Mouse (Mus musculus) mesoderm, embryonic 11.5 days (tissue): Measurements from ENCODE around the gene Cers6.

Experiments used
- DNase-seq: peaks from one replicate; pipeline ENCODE4 v3.0.0-alpha.2; 2012; ENCODE audit warnings: low read depth, low spot score

Cers6 gene

DNA sequence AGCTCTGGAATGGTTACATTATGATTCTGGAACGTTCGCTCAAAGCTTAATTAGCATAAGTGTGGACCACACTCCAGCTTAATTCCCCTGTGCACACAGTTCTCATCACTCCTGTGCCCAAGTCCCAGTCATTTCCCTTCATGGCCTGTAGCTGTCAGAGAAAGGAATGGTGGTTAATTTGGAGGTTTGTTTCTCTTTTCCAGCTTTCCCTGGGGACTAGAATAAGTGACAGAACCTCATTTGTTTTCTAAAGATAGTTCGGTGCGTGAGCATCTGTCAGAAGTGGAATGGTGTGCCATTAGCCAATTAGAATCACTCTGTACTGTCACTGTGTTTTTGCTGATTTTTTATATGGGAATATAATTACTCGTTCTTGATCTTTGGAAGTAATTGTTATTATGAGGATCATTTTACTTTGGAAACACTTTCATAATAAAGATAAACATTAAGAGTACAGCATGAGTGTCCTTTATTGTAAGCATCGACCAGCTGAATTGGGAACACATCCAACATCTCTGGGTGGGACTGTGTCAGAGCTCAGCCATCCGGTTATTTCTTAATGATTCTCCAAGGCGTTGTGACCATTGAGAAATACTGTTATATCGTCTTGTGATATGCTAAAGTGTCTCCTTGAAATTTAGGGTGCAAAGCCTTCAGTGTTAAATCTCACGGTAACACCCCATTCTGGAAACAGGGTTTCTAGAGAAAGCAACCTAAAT, 252.7 kb downstream of the Cers6 start:
- no peak for DNase-seq

DNA sequence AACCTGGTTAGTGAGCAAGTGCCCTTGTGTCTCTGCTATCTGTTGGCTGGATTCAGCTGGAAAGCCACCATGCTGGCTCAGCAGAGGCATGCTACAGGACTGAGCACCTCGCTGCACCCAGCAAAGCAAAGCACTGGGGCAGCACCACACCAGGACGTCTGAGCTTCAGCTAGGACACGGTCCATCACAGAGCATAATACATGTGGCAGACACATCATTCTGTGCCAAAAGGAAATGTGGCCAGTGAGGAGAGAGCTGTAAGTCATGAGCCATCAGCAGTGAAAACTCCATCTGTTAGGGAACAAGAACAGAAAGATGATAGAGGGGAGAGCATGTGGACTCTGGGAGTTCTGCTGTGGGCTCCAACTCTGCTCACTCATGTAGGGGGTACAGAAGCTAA, 254.7 kb downstream of the Cers6 start:
- no peak for DNase-seq

DNA sequence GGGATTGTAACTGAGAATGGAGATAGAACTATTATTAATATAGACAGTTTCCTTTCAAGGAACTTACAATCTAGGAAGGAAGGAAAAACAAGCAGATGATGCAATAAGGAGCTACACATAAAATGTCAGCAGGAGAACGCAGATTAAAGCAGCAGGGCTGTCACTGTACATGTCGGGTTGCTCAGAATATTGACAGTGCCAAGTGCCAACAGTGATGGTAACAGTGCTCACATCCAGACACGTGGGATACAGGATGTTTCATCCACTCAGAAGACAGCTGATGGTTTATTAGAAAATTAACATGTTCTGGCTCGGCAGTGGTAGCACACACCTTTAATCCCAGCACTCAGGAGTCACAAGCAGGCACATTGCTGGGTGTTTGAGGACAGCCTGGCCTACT, 255.5 kb downstream of the Cers6 start:
- no peak for DNase-seq

DNA sequence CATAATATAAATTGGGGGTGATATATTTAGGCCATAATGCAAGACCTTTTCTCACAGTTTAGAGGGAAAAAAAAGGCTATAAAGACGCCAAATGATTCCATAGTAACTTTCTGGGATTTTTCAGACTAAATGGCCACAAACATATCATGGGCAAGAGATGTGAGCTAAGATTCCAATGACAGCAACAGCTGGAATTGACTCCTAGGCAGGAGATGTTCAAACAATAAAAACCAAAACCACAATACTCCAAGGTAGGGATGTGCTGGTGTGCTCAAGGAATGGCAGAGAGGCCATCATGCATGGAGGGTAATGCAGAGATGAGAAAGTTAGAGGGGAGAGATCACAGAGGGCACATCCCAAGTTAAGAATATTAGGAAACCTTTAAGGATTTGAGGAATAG, 257.8 kb downstream of the Cers6 start:
- no peak for DNase-seq

- DNase-seq = peak; percentile 38
Observed at GRCm38 (mm10) chr2:69119718-69120117, 258.5 kb downstream of the Cers6 start.

DNA sequence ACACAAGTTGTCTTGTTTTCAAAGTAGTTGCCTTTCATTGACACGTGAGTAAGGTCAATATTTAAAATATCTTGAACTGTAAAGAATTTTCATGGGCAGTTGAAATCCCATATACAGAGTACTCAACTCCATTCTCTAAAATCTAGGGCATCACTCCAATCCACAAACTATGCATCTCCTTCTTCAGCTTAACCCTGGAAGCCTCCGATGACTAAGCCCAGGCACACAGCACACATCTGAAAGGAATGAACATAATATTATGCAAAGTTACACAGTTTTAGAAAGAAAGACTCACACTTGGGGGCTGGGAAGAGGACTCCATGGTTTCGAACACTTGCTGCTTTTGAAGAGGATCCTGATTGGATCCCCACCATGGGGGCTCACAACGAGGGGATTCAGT, 260.4 kb downstream of the Cers6 start:
- no peak for DNase-seq

DNA sequence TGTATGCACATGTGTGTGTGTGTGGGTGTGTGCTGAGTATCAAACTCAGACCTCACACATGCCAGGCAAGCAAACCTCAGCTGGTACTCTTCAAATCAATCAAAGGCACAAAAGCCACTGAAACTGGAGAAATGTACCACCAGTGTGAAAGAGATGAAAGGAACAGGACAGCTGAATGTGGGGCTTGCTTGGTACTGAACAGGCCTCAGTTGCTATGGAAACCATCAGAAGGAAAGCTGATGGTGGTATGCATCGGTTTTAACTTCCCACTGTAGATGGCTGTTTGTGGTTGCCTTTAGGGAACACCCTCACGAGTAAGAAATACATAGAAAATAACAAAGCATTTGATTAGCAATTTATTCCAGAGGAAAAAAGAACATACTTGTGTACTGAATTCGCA, 264.2 kb downstream of the Cers6 start:
- DNase-seq = peak; percentile 39

- no peak for DNase-seq
Observed at GRCm38 (mm10) chr2:69128321-69128720, 267.1 kb downstream of the Cers6 start.

DNA sequence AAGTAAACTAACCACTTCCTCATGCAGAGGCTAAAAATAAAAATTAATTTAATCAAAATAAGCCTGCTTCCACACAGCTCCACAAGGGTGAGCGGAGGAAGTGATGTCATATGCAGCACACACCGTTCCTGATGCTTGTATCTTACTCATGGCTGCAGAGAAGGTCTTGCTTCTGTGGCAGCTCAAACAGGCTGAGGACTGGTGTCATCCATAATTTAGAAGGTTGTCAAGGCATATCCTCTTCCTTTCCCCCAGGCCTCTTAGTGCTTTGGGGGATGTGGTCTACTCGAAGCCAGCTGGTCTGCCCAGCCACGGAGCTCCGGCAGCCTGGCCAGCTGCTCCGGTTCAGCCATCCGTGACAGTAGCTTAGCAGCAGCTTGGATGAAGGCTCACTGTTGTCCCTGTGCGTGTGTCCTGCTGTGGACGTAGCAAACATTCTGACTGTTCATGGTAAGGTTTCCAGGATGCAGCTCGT, 267.7 kb downstream of the Cers6 start:
- DNase-seq = peak; percentile 75

GRCm38 (mm10) chr2:69129425-69130210, 268.4 kb downstream of the Cers6 start:
- peak; percentile 17 for DNase-seq

GRCm38 (mm10) chr2:69132046-69132445, 270.8 kb downstream of the Cers6 start:
- no peak for DNase-seq

DNA sequence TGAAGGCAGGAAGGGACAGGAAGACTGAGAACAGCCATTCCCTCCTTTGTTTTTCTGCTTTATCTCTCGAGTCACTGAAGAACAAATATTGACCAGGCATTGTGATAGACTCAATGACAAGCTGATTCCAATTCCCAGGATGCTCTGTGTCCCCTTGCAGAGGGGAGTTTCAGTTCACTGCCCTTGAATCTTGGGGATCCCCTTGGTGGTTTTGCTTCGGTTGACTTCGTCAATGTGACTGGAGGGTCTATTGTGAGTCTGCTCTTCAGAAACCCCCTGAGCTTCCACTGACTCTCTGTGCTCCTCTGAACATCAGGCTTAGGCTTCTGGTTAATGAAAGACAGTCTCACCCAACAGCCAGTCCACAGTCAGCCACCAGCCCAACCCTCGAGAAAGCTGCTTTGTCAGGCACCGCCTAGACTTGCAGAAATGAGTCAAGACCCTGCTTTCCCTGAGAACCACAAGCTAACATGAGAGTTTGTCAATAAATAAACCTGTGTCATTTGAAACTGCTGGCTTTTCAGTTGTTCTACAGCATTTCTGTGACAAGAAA, 271.3 kb downstream of the Cers6 start:
- DNase-seq = no peak

- peak; percentile 13 for DNase-seq
Observed at GRCm38 (mm10) chr2:69134186-69134585, 272.9 kb downstream of the Cers6 start.

GRCm38 (mm10) chr2:69134937-69135336, 273.7 kb downstream of the Cers6 start:
- DNase-seq = no peak

DNA sequence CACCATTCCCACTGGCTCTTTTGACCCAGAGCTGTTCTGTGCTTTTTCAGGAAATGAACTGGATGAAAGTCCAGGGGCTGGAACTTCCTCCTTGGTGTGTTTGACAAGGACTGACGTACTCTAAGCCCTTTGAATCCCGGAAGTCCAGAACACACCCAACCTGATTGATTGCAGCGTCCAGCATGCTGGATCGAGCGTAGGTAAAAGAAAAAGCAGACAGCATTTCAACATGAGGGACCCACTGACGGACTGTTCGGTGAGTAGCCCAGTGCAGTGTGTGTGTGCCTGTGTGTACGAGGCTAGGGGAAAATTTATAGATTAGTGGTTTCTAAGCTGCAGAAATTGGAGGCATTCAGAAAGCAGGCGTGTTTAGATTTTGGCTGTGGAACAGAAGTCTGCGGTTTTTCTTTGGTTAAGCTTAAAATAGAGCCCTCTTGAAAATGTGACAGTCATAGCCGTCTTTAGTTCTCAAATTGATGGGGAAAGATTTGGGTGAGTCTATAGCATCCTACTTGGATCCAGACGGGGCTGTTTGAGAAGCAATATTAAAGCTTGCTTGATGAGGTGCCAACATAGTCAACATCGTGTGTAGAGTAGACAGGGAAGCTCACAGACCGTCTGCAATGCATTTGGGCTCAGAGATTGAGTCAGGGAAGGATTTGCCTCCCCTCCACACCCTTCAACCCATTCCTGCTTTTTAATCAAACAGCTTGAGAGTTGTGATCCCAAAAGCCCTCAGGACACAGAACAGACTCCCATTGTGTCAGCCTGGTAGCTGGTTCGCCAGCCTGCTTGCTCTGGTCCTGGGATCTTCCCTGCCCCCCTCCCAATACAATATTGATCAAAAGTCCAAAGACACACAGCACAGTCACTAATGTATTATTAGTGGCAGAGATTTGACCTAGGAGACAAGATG, 274.7 kb downstream of the Cers6 start, which contains the start of gene Nostrin:
Gene Nostrin (plus strand): TSS at position 140 of the 916 bp plus-strand sequence.
- no peak for DNase-seq

DNA sequence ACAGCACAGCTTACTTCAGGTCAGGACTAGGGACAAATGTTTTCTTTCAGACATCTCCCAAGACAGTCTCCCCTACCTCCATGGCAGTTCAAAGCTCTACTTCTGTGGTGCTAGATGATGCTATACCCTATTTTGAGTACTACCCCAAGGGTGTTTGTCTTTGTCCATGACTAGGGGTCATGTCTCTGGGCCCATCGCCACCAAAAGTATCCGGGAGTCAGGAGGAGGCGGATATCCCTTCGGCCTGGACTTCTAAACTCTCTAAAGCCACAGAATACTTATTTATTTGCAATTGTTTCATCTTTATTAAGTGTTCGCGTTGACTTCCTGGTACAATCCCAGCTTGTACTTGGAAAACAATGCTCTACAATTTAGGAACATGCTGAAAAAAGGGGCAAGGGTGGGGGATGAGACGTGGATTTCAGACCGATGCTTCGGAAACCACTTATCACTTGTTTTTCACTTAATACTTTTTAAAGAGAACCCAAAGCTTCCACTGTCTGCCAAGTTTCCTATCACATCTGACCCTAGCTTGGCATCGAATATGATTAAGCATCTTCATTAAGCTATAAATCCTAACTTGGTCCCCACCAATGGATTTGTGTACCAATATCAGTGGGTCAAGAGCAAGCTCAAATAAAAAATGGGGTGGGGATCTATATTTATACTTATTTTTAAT, 276.3 kb downstream of the Cers6 start:
- DNase-seq = no peak

DNA sequence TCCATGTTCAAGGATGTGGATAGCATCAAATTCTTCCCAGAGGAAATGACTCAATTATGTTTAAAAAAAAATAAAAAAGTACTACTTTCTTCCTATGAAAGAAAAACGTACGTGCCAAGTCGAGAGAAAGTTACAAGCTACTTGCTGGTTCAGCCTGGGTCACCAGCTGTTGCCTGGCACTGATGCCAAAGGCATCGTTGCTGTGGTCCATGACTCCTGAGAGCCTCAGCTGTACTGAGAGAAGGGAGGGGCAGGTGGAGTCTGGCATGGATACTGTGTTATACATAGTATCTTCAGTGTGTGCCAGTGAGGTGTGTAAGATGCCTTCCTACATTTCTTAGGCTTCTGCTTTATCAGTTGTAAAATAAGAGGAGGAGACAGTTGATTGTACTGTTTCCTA, 277.5 kb downstream of the Cers6 start:
- no peak for DNase-seq

GRCm38 (mm10) chr2:69140215-69140614, 279.0 kb downstream of the Cers6 start:
- DNase-seq = no peak

GRCm38 (mm10) chr2:69140816-69141215, 279.6 kb downstream of the Cers6 start:
- no peak for DNase-seq

DNA sequence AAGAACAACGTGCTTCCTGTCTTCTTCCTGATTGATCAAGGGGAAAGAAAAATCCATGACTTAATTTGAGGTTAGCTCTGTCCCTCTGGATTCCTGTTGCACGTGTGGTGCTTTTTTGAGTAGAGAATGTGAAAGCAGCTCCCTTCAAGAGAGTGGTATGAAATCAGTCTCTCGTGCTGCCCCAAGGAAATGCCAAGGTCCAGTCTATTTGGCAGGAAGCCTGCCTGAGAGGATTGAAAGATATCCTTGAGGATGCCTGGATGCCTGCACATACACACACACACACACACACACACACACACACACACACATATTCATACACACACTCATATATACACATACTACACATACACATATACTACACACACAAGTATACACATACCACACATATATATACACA, 287.4 kb downstream of the Cers6 start:
- no peak for DNase-seq

- no peak for DNase-seq
Observed at GRCm38 (mm10) chr2:69149154-69149553, 287.9 kb downstream of the Cers6 start.
